Mouse (Mus musculus) liver, postnatal 0 days (tissue): ENCODE measurements around the gene Nedd9.

Experiments
- CTCF ChIP-seq: sonication (generic); IDR thresholded peaks from 2 replicates; pipeline ENCODE4 v1.5.1; 2016; ENCODE audit warnings: antibody characterized with exemption, low read depth
- EP300 ChIP-seq: IDR thresholded peaks from 2 replicates; pipeline ENCODE4 v1.6.1; 2016; ENCODE audit warnings: antibody characterized with exemption, low read depth, mild to moderate bottlenecking

GRCm38 (mm10) chr13:41300037-41300436 is 187.1 kb downstream of the Nedd9 start:
- TF ChIP-seq EP300 = no peak
- TF ChIP-seq CTCF = no peak
